Mouse (Mus musculus): ENCODE results near the gene Trim47. TPM values are rescaled to one million over a fixed set of nuclear protein-coding genes. Genes with fewer than 3 reads are reported as not detected.
A peak's percentile ranks its signal among the peaks of the same experiment; 100 is the strongest.

Gene Trim47
- polyA plus RNA-seq, 1 experiment, result 95.4 TPM

- TF ChIP-seq CEBPB (IDR thresholded peaks at IDR 0.05; ENCODE audit: low read depth) (no peak), CTCF (IDR thresholded peaks at IDR 0.05; ENCODE audit: control insufficient read depth, insufficient read depth, insufficient read length) (no peak), MYOD1 (IDR thresholded peaks at IDR 0.05; ENCODE audit: control insufficient read depth, insufficient read length, low read depth) (no peak), USF1 (IDR thresholded peaks at IDR 0.05; ENCODE audit: low read depth) (no peak), MAX (IDR thresholded peaks at IDR 0.05) (no peak), MYOG (IDR thresholded peaks at IDR 0.05; ENCODE audit: control insufficient read depth, extremely low read depth, insufficient read length) (no peak), FOSL1 (IDR thresholded peaks at IDR 0.05; ENCODE audit: insufficient read depth, low read length, poor library complexity, severe bottlenecking) (no peak)
- H3K27me3 ChIP-seq (ENCODE audit: control insufficient read depth, insufficient read depth, insufficient read length), result no peaks in the 10 kb centered on the region
- H3K79me2 ChIP-seq (ENCODE audit: control insufficient read depth, insufficient read depth), result peaks cover 35% of the 10 kb centered on the region
- H3K79me3 ChIP-seq (ENCODE audit: low read depth), result peaks cover 13% of the 10 kb centered on the region
- H3K36me3 ChIP-seq (ENCODE audit: control insufficient read depth, insufficient read depth), result peaks cover 37% of the 10 kb centered on the region
- no peak overlapping the region for H3K4me3 ChIP-seq (ENCODE audit: insufficient read depth, poor library complexity, severe bottlenecking)
- H3ac ChIP-seq (ENCODE audit: control insufficient read depth, insufficient read length, low read depth), result no peak overlapping the region
These were observed 42.2 kb upstream of the Trim47 start for GRCm38 (mm10) chr11:116169214-116169613.

- Histone ChIP-seq H3ac (ENCODE audit: control insufficient read depth, insufficient read length, low read depth) (peak within 1 kb of the TSS; percentile 90), H3K36me3 (ENCODE audit: control insufficient read depth, insufficient read depth) (peaks cover 33% of the 10 kb centered on the region), H3K79me2 (ENCODE audit: control insufficient read depth, insufficient read depth) (peaks cover 42% of the 10 kb centered on the region), H3K27me3 (ENCODE audit: control insufficient read depth, insufficient read depth, insufficient read length) (no peaks in the 10 kb centered on the region), H3K79me3 (ENCODE audit: low read depth) (peaks cover 13% of the 10 kb centered on the region), H3K4me3 (ENCODE audit: insufficient read depth, poor library complexity, severe bottlenecking) (peak within 1 kb of the TSS; percentile 74)
- TF ChIP-seq CTCF (IDR thresholded peaks at IDR 0.05; ENCODE audit: control insufficient read depth, insufficient read depth, insufficient read length) (no peak), USF1 (IDR thresholded peaks at IDR 0.05; ENCODE audit: low read depth) (no peak)
These were observed 41.0 kb upstream of the Trim47 start, which contains the start of gene Fbf1 for GRCm38 (mm10) chr11:116167884-116168439. TSS of gene Fbf1 (minus strand) at chr11:116168166.

- peaks cover 42% of the 10 kb centered on the region for H3K79me2 ChIP-seq (ENCODE audit: control insufficient read depth, insufficient read depth)
- H3K79me3 ChIP-seq (ENCODE audit: low read depth), result peaks cover 13% of the 10 kb centered on the region
- peak overlapping the region; percentile 90 for H3ac ChIP-seq (ENCODE audit: control insufficient read depth, insufficient read length, low read depth)
- H3K36me3 ChIP-seq (ENCODE audit: control insufficient read depth, insufficient read depth), result peaks cover 28% of the 10 kb centered on the region
- no peaks in the 10 kb centered on the region for H3K27me3 ChIP-seq (ENCODE audit: control insufficient read depth, insufficient read depth, insufficient read length)
- peak overlapping the region; percentile 74 for H3K4me3 ChIP-seq (ENCODE audit: insufficient read depth, poor library complexity, severe bottlenecking)
- TF ChIP-seq MYOD1 (IDR thresholded peaks at IDR 0.05; ENCODE audit: control insufficient read depth, insufficient read length, low read depth), result no peak
- TF ChIP-seq USF1 (IDR thresholded peaks at IDR 0.05; ENCODE audit: low read depth), result no peak
- TF ChIP-seq CTCF (IDR thresholded peaks at IDR 0.05; ENCODE audit: control insufficient read depth, insufficient read depth, insufficient read length), result no peak
- TF ChIP-seq MYOG (IDR thresholded peaks at IDR 0.05; ENCODE audit: control insufficient read depth, extremely low read depth, insufficient read length), result no peak
These were observed 40.2 kb upstream of the Trim47 start for GRCm38 (mm10) chr11:116167232-116167631.

- no peak overlapping the region for H3K4me3 ChIP-seq (ENCODE audit: insufficient read depth, poor library complexity, severe bottlenecking)
- H3K36me3 ChIP-seq (ENCODE audit: control insufficient read depth, insufficient read depth), result peaks cover 58% of the 10 kb centered on the region
- TF ChIP-seq FOSL1 (IDR thresholded peaks at IDR 0.05; ENCODE audit: insufficient read depth, low read length, poor library complexity, severe bottlenecking) (no peak), USF1 (IDR thresholded peaks at IDR 0.05; ENCODE audit: low read depth) (no peak), CEBPB (IDR thresholded peaks at IDR 0.05; ENCODE audit: low read depth) (no peak), CTCF (IDR thresholded peaks at IDR 0.05; ENCODE audit: control insufficient read depth, insufficient read depth, insufficient read length) (no peak)
These were observed 36.0 kb upstream of the Trim47 start for GRCm38 (mm10) chr11:116163002-116163401.

GRCm38 (mm10) chr11:116162146-116162545 lies 35.1 kb upstream of the Trim47 start:
- Histone ChIP-seq H3K79me3 (ENCODE audit: low read depth) (peaks cover 13% of the 10 kb centered on the region), H3ac (ENCODE audit: control insufficient read depth, insufficient read length, low read depth) (no peak overlapping the region), H3K36me3 (ENCODE audit: control insufficient read depth, insufficient read depth) (peaks cover 67% of the 10 kb centered on the region), H3K4me3 (ENCODE audit: insufficient read depth, poor library complexity, severe bottlenecking) (no peak overlapping the region), H3K79me2 (ENCODE audit: control insufficient read depth, insufficient read depth) (peaks cover 46% of the 10 kb centered on the region), H3K27me3 (ENCODE audit: control insufficient read depth, insufficient read depth, insufficient read length) (no peaks in the 10 kb centered on the region)
- TF ChIP-seq MYOG (IDR thresholded peaks at IDR 0.05; ENCODE audit: control insufficient read depth, extremely low read depth, insufficient read length) (no peak), MYOD1 (IDR thresholded peaks at IDR 0.05; ENCODE audit: control insufficient read depth, insufficient read length, low read depth) (no peak)

More at GRCm38 (mm10) chr11:116163002-116163401, 36.0 kb upstream of the Trim47 start:
- no peaks in the 10 kb centered on the region for H3K27me3 ChIP-seq (ENCODE audit: control insufficient read depth, insufficient read depth, insufficient read length)
- no peak overlapping the region for H3ac ChIP-seq (ENCODE audit: control insufficient read depth, insufficient read length, low read depth)
- peaks cover 13% of the 10 kb centered on the region for H3K79me3 ChIP-seq (ENCODE audit: low read depth)
- H3K79me2 ChIP-seq (ENCODE audit: control insufficient read depth, insufficient read depth), result peaks cover 53% of the 10 kb centered on the region

GRCm38 (mm10) chr11:116161312-116161711 lies 34.3 kb upstream of the Trim47 start:
- Histone ChIP-seq H3K36me3 (ENCODE audit: control insufficient read depth, insufficient read depth) (peaks cover 73% of the 10 kb centered on the region), H3K27me3 (ENCODE audit: control insufficient read depth, insufficient read depth, insufficient read length) (no peaks in the 10 kb centered on the region)
- TF ChIP-seq CTCF (IDR thresholded peaks at IDR 0.05; ENCODE audit: control insufficient read depth, insufficient read depth, insufficient read length) (no peak), MYOD1 (IDR thresholded peaks at IDR 0.05; ENCODE audit: control insufficient read depth, insufficient read length, low read depth) (no peak), USF1 (IDR thresholded peaks at IDR 0.05; ENCODE audit: low read depth) (no peak), CEBPB (IDR thresholded peaks at IDR 0.05; ENCODE audit: low read depth) (no peak), MAX (IDR thresholded peaks at IDR 0.05) (no peak), FOSL1 (IDR thresholded peaks at IDR 0.05; ENCODE audit: insufficient read depth, low read length, poor library complexity, severe bottlenecking) (no peak), MYOG (IDR thresholded peaks at IDR 0.05; ENCODE audit: control insufficient read depth, extremely low read depth, insufficient read length) (no peak)

More at GRCm38 (mm10) chr11:116161312-116161711, 34.3 kb upstream of the Trim47 start:
- H3K4me3 ChIP-seq (ENCODE audit: insufficient read depth, poor library complexity, severe bottlenecking), result no peak overlapping the region
- no peak overlapping the region for H3ac ChIP-seq (ENCODE audit: control insufficient read depth, insufficient read length, low read depth)
- peaks cover 7% of the 10 kb centered on the region for H3K79me3 ChIP-seq (ENCODE audit: low read depth)
- peaks cover 38% of the 10 kb centered on the region for H3K79me2 ChIP-seq (ENCODE audit: control insufficient read depth, insufficient read depth)

All from C2C12 (cell line).